Mouse (Mus musculus) brown adipose tissue, adult 24 weeks (tissue): ENCODE data around the gene Klhl10. TPM values are rescaled to one million over a fixed set of nuclear protein-coding genes. Genes with fewer than 3 reads are reported as not detected.
A peak's percentile ranks its signal among the peaks of the same experiment; 100 is the strongest.

ENCODE experiments used
- H3K27ac ChIP-seq: fragments of 200-500 bp; replicated peaks from 2 replicates; pipeline ENCODE4 v1.5.1; 2012; ENCODE audit warnings: low read depth, mild to moderate bottlenecking, low read length
- H3K4me1 ChIP-seq: fragments of 200-500 bp; 2 replicates; pipeline ENCODE4 v1.6.1; 2012; ENCODE audit warnings: low read length, mixed read lengths; ENCODE audit not compliant: control insufficient read depth, insufficient read depth, insufficient read length
- H3K4me3 ChIP-seq: fragments of 200-500 bp; 2 replicates; pipeline ENCODE4 v1.5.1; 2012; ENCODE audit warnings: low read depth, mild to moderate bottlenecking, low read length, moderate library complexity; ENCODE audit not compliant: insufficient read depth
- polyA plus RNA-seq: library from polyadenylated mRNA; stranded (reverse); fragments of >200 nt; gene quantifications from 2 replicates; pipeline ENCODE4 v1.2.4, GENCODE M21; 2012; ENCODE audit not compliant: missing spikeins, insufficient read depth, insufficient read length

Klhl10 gene
- polyA plus RNA-seq, 1 experiment, result not detected

DNA sequence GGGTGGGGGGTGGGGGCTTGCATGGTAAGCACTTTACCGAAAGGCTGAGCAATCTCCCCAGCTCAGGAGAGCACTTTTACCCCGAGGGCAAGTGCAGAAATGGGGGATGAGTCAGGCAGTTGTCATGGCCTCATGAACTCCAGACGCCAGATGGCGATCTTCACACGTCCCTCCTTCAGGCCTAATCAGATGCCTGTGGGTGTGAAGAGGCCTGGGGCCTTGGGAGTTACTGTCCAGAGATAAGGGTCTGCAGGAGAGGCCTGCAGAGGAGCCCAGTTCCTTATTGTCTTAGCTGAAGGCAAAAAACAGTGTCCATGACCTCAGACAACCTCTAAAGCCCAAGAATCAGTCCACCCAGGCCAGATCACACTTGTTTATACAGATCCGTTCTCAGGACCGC lies 15.9 kb upstream of the Klhl10 start:
- Histone ChIP-seq H3K27ac (no peak overlapping the region), H3K4me1 (no peaks in the 10 kb centered on the region), H3K4me3 (no peak overlapping the region)

GRCm38 (mm10) chr11:100426820-100427219 lies 14.9 kb upstream of the Klhl10 start:
- Histone ChIP-seq H3K27ac (no peak overlapping the region), H3K4me1 (no peaks in the 10 kb centered on the region), H3K4me3 (no peak overlapping the region)

- no peak overlapping the region for H3K27ac ChIP-seq
- H3K4me3 ChIP-seq, result no peak overlapping the region
- H3K4me1 ChIP-seq, result no peaks in the 10 kb centered on the region
These were observed 13.0 kb upstream of the Klhl10 start for GRCm38 (mm10) chr11:100428612-100429199.

DNA sequence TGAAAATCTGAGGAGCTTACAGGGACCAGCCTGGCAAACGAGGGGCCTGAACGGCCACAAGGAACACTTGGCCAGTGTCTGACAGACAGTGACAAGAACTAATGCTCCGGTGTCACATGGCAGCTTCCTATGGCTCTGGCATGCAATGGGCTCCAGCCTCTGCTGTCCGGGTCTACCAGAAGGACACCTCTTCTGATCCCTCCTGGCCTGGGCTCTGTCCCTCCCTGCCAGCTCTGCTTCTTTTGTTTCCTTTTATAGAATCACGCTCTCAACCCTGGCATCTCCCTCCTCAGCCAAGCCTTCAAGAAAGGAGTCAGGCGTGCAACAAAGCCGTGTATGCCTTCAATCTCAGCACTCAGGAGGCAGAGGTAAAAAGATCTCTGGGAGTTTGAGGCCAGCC lies 11.7 kb upstream of the Klhl10 start:
- Histone ChIP-seq H3K27ac (no peak overlapping the region), H3K4me3 (no peak overlapping the region), H3K4me1 (no peaks in the 10 kb centered on the region)

GRCm38 (mm10) chr11:100432002-100432401 lies 9.7 kb upstream of the Klhl10 start:
- Histone ChIP-seq H3K4me1 (no peaks in the 10 kb centered on the region), H3K4me3 (no peak overlapping the region), H3K27ac (no peak overlapping the region)

- Histone ChIP-seq H3K4me1 (peaks cover 3% of the 10 kb centered on the region; the same call in 1 of the 2 replicates), H3K4me3 (no peak overlapping the region), H3K27ac (no peak overlapping the region)
These were observed 6.0 kb upstream of the Klhl10 start for GRCm38 (mm10) chr11:100435678-100436246.

DNA sequence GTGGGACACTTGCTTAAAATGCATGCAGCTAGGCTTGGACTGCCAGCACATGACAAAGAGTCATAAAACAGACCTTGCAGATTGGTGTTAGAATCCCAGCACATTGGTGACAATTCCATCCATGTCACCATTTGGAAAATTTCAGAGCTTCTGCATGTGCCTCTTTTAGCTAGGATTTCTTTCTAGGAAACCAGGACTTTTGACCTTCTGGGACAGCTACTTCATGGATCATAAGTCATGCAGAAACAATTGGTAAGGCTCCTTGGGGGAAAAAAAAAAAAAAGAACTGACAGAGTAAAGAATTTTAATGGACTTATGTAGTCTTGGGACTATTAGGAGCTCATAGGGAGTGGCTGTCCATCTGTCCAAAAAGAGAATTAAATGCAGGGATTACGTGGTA lies 3.8 kb upstream of the Klhl10 start:
- Histone ChIP-seq H3K4me1 (peaks cover 3% of the 10 kb centered on the region; the same call in 1 of the 2 replicates), H3K4me3 (no peak overlapping the region), H3K27ac (no peak overlapping the region)

DNA sequence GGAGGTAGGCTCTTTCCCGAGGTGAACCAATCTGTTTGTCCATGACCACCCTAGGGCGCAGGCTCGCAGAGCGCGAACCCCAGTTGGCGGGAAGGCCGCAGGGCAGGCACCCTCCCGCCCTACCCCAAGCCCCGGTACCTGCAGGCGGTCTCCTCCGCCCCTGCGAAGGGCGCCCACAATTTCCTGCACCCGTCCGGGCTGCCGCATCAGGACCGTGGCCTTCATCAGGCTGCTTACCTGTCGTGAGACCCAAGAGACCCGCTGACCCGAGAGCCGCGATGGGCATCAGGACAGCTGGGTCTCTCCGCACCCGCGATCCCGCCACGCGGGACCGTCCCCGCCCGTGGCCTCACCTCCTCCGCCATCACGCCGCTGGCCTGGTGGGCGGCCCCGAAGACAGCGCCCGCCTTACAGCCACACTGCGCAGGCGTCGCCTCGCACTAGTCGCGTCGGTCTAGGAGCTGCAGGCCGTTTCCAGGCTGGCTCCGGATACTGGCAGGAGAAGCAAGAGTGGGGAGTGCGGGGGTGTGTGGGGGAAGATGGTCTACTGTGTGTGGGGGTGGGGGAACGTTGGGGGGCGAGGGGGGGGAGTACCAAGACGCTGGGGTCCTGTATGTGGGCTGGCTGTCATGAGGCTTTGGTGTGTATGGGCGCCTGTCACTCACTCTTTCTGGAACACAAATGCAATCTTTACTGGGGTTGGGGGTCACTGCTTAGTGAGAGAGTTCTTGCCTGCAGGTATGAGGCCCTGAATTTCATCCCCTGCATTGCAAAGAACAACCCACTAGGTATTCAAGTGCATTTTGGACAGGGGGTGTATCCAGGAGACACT lies 810 bp upstream of the Klhl10 start:
- Histone ChIP-seq H3K4me3 (peak overlapping the region; percentile 87), H3K4me1 (peaks cover 3% of the 10 kb centered on the region; the same call in 1 of the 2 replicates), H3K27ac (no peak overlapping the region)

GRCm38 (mm10) chr11:100442625-100443024 lies 908 bp downstream of the Klhl10 start:
- H3K4me1 ChIP-seq, result peaks cover 3% of the 10 kb centered on the region; the same call in 1 of the 2 replicates
- H3K27ac ChIP-seq, result no peak overlapping the region
- no peak overlapping the region for H3K4me3 ChIP-seq

GRCm38 (mm10) chr11:100457247-100457646 lies 15.5 kb downstream of the Klhl10 start:
- no peak overlapping the region for H3K4me3 ChIP-seq
- H3K27ac ChIP-seq, result no peak overlapping the region
- H3K4me1 ChIP-seq, result no peaks in the 10 kb centered on the region

DNA sequence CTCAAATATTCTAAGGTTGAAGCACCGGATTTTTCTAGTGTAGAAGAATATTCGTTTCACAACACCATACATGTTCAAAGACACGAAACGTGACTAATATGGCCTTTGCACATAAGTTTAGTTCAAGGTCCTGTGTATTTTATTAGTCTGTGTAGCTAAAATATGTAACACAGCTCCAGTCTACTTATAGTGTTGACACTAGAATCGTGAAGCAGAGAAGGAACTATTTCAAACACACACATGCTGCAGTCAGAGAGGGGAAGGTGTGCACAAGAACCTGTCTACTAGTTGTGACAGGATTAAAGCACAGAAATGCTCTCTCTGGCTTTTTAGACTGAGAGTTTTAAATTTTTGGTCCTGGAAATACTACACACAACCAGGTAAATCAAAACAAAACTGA lies 16.0 kb downstream of the Klhl10 start:
- H3K4me3 ChIP-seq, result no peak overlapping the region
- H3K4me1 ChIP-seq, result no peaks in the 10 kb centered on the region

GRCm38 (mm10) chr11:100462699-100463098 lies 21.0 kb downstream of the Klhl10 start:
- no peak overlapping the region for H3K27ac ChIP-seq
- no peaks in the 10 kb centered on the region for H3K4me1 ChIP-seq
- H3K4me3 ChIP-seq, result no peak overlapping the region

More for the DNA sequence above, 16.0 kb downstream of the Klhl10 start:
- H3K27ac ChIP-seq, result no peak overlapping the region

DNA sequence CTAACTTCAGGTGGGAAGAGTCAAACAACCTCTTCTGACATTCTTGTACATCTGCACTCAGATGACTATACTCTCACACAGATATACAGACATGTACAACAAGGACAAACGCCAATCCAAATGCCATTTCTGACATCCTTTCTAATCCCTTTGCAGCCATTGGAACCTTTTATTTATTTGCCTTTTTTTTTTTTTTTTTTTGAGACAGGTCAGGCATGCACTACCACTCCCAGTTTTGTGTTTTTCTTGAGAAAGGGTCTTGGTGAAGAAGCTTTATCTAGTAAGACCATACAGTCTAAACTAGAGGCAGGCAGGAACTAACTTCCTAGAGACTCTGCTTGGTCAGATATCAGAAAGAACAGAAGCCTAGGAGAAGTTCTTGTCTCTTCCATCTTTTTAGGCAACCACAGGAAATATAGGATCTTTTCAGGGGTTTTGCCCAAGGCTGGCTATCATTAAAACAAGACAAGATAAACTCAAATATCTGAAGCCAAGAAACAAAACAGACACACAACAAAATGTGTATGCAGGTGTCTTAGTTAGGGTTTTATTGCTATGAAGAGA lies 23.6 kb downstream of the Klhl10 start:
- H3K4me3 ChIP-seq, result no peak overlapping the region

DNA sequence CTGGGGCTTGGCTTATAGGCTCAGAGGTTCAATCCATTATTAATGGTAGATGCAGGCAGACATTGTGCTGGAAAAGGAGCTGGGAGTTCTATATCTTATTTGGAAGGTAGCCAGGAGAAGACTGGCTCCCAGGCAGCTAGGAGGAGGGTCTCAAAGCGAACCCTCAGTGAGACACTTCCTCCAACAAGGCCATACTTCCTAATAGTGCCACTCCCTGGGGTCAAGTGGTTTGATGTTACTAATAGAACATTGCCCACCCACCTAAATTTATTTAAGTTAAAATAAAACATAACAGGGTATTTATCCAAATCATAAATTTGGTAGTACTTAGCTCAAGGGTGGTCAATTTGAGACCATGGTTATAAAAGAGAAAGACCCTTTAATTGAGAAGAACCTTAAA lies 24.1 kb downstream of the Klhl10 start:
- H3K4me1 ChIP-seq, result peaks cover 4% of the 10 kb centered on the region
- H3K4me3 ChIP-seq, result no peak overlapping the region
- no peak overlapping the region for H3K27ac ChIP-seq

More for the DNA sequence above, 23.6 kb downstream of the Klhl10 start:
- Histone ChIP-seq H3K4me1 (no peaks in the 10 kb centered on the region), H3K27ac (no peak overlapping the region)
